Mouse (Mus musculus) small intestine, adult 2 months (tissue): Measurements from ENCODE around the gene Adamts4.

Source experiments
- CTCF ChIP-seq: fragments of 200-500 bp; IDR thresholded peaks from 2 replicates; pipeline ENCODE4 v1.5.1; 2012; ENCODE audit warnings: low read depth, mild to moderate bottlenecking, control low read depth, inconsistent platforms, low read length, moderate library complexity, mixed read lengths; ENCODE audit not compliant: insufficient replicate concordance, insufficient read length; ENCODE audit errors: extremely low read depth
- POLR2A ChIP-seq: fragments of 200-500 bp; IDR thresholded peaks from 2 replicates; pipeline ENCODE4 v1.6.1; 2012; ENCODE audit warnings: low read depth, mild to moderate bottlenecking, control low read depth, inconsistent platforms, low read length, moderate library complexity

DNA sequence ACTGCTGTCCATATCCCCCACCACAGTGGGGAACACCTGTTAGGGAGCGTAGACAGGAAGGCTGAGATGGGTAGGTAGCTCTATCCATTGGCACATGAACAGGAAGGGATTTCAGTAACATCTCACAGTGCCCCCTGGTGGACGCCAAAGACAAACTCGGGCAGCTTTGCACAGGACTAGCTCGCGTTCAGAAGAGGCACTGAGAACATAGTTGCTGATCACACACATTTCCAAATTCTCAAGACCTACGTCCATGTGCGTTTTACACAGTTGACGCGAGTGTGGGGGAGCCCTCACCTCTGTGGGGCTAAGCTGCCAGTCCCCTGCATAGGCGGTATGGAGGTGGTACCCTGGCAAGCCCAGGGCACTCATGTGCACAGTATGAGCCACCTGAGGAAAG lies 29.4 kb upstream of the Adamts4 start:
- TF ChIP-seq CTCF, result peak; percentile 89; the same call in 1 of the 2 replicates
- TF ChIP-seq POLR2A, result no peak
